Mouse (Mus musculus) ovary, postnatal 36 days (tissue): Measurements from ENCODE around the gene Ano2.
A peak's percentile ranks its signal among the peaks of the same experiment; 100 is the strongest.

Source experiments
- DNase-seq: peaks from one replicate; pipeline ENCODE4 v3.0.0; 2022; ENCODE audit warnings: low spot score, mixed read lengths

Ano2 gene

DNA sequence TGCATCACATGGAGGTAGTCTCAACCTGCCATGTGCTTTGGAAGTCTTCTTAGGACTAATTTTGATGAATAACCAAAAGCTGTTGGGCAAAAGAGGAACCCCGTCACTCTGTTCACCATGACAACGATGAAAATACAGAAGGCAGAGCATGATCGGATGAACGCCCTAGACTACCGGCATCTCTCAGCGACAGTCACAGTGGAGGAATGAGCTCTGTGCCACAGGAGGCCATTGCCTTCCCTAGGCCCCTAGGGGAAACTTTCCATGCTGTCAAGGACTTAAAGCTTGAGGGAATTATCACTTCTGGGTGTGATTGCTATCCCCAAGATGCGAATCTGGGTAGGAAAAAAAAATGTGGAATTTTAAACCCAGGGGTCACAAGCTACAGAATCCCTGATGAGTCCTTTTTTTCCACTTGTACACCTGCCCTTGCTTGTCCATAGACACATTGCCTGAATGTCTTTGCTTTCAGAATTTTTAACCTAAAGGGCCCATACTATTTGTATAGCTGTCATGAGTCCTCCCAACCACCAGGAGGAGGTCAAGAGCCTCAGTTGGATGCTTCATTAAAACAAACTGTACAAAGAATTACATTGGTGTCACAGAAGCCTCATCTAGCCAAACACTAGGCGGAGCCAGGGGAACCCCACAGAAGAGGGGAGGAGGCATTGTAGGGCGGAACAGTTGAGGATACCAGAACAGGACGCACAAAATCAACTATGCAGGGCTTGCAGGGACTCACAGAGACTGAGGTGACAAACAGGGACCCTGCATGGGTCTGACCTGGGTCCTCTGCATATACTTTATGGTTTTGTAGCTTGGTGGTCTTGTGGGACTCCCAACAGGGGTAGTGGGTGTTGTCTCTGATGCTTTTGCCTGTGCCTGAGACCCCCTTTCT is 53.2 kb downstream of the Ano2 start:
- no peak for DNase-seq

DNA sequence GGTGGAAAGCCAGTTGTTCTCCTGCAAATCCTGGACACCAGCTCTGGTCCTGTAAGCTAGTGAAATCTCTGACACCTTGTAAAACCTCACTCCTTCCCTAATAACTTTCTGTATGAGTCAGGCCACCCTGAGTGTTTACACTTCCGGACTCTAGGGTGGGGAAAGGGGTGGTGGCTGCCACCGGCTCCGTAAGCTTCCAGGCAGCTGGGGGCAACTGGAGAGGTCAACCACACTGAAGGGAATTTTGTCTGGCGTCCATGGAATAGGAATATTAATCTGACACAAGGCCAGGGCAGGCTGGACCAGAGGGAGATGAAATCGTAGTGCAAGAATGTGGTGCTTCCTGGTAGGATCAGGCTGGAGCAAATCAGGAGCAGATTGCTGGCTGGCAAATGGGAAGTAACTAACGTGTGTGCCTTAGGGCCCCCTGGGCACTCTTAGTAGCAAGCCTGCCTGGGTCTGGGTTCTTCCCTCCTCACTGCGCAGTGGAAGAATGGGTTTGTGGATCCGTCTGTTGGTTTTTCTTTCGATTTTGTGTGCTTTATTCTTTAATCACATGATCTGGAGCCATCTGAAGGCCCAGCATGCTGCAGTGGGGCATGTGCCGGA is 57.2 kb downstream of the Ano2 start:
- DNase-seq, result no peak

- no peak for DNase-seq
Observed at GRCm38 (mm10) chr6:125748646-125749045, 58.4 kb downstream of the Ano2 start.

DNA sequence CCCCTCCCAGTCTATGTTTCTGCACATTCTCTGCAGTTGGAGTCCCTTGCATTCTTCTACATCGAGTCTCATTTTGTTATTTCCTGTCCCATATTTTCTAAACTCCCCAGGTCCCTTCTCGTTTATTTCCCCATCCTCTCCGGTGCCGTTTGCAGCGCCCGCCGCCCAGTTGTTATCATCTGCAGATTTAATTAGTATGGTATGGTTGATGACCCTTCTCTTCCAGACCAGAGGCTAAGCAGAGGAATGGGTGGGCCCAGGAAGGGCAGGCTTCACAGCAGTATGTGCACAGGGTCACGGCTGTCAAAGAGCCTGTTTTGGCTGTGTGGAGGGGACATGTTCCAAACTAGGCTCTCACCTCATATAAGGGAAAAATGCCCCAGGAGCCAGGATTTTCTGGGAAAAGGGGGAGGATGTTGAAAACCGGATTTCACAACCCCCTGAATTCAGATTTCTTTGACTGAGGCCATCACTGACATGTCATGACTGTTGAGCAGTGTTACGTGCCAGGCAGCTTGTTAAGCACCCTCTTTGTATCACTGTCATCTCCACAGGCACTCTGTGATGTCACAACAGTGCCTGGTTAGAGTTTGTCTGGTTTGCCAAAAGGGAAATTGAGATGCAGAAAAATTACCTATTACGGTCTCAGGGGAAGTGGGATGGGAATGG is 72.8 kb downstream of the Ano2 start:
- DNase-seq, result no peak

- no peak for DNase-seq
Observed at GRCm38 (mm10) chr6:125773256-125773655, 83.0 kb downstream of the Ano2 start.

- DNase-seq, result no peak
Observed at GRCm38 (mm10) chr6:125776291-125776690, 86.1 kb downstream of the Ano2 start.

GRCm38 (mm10) chr6:125802954-125803353 is 112.7 kb downstream of the Ano2 start:
- DNase-seq, result no peak

- no peak for DNase-seq
Observed at GRCm38 (mm10) chr6:125803364-125804011, 113.3 kb downstream of the Ano2 start.

GRCm38 (mm10) chr6:125808996-125809649 is 118.9 kb downstream of the Ano2 start:
- no peak for DNase-seq

GRCm38 (mm10) chr6:125811395-125811794 is 121.2 kb downstream of the Ano2 start:
- DNase-seq, result no peak

DNA sequence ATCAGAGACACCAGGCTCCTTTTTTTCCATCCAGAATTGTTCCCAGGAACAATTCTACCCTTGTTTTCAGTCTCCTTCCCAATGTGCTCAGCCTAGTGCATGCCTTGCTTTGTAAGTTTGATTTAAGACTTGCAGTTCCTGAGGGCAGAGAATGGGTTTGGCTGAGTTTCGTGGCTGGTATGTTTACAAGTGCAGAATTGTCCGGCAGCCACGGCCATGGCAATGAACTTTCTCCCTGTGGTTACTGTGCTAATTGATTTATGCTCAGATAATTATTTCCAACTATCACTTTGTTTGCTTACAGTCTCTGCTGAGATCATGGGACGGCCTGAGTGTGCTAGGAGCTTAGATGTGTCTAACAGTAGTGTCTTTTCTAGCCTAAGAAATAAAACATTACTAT is 147.9 kb downstream of the Ano2 start:
- DNase-seq, result peak; percentile 11

DNA sequence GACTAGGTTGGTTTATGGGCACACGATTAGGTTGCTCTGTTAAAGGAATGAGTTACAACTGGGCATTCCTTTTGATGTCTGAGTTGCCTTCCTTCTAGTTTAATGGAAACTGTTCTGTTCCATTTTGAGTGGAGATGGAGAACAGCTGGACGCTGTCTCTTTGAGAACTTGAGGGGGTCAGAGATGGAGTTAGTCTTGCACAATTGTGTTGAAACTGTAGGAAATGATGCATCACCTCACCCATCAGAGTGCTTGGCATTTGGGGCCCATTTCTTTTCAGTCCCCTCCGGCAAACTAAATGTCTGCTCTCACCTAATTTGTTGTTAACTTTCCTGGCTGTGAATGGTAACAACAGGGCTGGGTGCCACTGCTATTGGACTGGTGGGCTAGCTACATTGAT is 151.1 kb downstream of the Ano2 start:
- DNase-seq, result no peak

GRCm38 (mm10) chr6:125851196-125851595 is 161.0 kb downstream of the Ano2 start:
- DNase-seq, result no peak

DNA sequence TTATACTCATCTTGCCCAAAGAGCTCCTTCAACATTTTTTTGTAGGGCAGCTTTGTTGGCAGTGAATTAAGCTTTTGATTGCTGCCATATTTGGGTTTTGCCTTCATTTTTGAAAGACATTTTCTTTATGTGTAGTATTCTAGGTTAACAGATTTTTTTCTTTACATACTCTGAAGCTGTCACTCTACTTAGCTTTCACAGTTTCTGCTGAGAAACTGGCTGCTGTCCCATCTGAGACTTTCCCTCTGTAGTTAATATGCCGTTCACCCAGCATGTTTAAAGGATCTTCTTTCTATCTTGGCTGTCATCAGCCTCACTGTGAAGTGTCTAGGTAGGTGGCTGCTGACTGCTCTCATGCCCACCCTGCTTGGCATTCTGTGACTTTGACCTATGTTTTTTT is 168.1 kb downstream of the Ano2 start:
- no peak for DNase-seq

- peak; percentile 9 for DNase-seq
Observed at GRCm38 (mm10) chr6:125868516-125868915, 178.3 kb downstream of the Ano2 start.

DNA sequence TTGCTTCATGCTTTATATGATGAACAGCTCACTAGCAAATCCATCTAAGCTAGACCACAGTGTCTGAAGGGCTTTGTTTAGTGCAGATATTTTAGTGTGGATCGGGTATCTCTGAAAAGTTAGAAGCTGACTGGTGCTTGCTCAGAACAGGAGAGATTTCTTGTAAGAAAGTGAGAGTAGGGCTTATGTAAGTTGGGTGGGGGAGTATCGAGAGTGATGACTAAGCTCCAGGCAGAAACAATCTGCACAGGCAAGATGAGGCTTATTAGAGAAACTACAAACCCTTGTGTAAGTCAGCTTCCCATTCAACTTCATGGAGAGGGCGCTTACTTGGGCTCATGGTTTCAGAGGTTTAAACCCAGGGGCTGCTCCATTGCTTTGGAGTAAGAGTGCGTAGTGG is 181.3 kb downstream of the Ano2 start:
- DNase-seq, result no peak

DNA sequence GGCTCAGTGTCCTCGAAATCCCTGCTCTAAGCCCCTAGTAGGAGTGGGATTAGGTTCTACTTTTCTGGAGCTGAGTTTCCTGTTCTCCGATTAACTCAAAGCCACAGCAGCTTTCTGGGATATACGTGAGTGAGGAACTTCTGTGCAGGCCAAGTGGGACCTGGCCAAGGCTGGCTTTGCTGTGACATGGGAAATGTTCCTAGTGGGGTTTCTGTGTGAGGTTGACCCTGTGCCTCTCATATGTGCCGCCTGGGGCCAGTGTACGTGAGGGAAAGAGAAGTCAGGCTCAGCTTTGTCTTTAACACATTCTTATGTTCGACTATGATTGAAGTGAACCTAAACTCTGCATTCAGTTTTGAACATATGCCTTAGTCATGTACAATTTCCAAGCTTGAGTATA is 184.5 kb downstream of the Ano2 start:
- no peak for DNase-seq

GRCm38 (mm10) chr6:125876884-125877283 is 186.7 kb downstream of the Ano2 start:
- DNase-seq, result no peak

GRCm38 (mm10) chr6:125878671-125879070 is 188.5 kb downstream of the Ano2 start:
- no peak for DNase-seq

DNA sequence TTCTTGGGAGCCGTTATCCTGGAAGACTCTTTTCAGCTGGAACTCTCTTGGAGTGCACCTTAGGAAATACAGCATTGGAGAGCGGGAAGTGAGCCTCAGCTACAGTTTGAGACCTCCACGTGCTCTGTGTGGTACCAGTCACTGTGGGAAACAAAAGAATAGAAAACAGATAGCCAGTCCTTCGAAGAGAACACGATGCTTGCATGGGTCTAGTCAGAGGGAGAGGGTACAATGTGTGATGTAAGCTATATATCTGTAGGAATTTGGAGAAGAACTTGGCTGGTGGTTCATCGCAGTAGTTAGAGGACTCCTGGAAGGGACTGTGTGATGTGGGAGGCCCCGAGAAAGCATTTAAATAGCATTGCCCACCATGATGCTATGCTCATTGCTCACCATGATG is 189.1 kb downstream of the Ano2 start:
- no peak for DNase-seq

GRCm38 (mm10) chr6:125888596-125888995 is 198.4 kb downstream of the Ano2 start:
- no peak for DNase-seq

GRCm38 (mm10) chr6:125894340-125894739 is 204.1 kb downstream of the Ano2 start:
- no peak for DNase-seq
